ENCODE assay signal across 15 mouse cellular contexts in the genomic region with DNA sequence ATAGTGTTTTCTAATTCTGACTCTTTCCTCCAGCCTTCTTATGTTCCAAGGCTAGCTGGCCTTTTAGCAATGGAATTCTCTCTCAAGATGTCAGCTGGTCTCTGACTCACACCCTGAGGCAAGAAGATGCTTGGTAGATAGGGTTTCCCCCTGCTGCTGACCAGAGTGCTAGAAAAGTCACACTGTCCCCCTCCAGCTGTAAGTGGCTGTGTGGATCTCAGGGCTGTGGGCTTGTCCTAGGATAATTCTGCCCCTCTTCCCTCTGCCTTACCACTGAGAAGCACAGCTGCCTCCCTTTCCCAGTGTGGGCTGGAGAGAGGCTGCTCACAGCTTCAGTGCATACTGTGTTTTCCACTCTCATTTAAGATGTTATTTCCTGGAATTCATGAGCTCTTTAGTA.
A peak's percentile ranks its signal among the peaks of the same experiment; 100 is the strongest.
DNase-seq lines count a peak whose midpoint lies in the region; ATAC-seq and TF ChIP-seq lines count a peak whose summit lies in the region.
"Had no signal": no experiment of that assay in that cellular context is flagged by ENCODE, and none has a peak within 500 bp of the region (broad histone marks: within the 10 kb centered on the region; RNA-seq: fewer than 3 reads in every experiment).

No protein-coding gene starts in this region.

- H3K36me3 ChIP-seq in kidney, embryonic 15.5 days: no peaks in the 10 kb centered on the region
- no peaks in the 10 kb centered on the region for H3K36me3 ChIP-seq in myocyte (ENCODE audit: control insufficient read depth, insufficient read depth)
- no peaks in the 10 kb centered on the region for H3K36me3 ChIP-seq in thymus, adult 2 months (ENCODE audit: control insufficient read depth, insufficient read depth, low read length)
- H3K36me3 ChIP-seq: embryonic facial prominence, embryonic 15.5 days; liver, embryonic 15.5 days; midbrain, embryonic 12.5 days had no signal

- no peaks in the 10 kb centered on the region for H3K27me3 ChIP-seq in kidney, embryonic 15.5 days
- no peaks in the 10 kb centered on the region for H3K27me3 ChIP-seq in myocyte (ENCODE audit: control insufficient read depth, insufficient read depth, insufficient read length)
- H3K27me3 ChIP-seq in thymus, adult 2 months (ENCODE audit: control insufficient read depth, insufficient read depth, low read length): no peaks in the 10 kb centered on the region
- H3K27me3 ChIP-seq: embryonic facial prominence, embryonic 15.5 days; liver, embryonic 15.5 days; midbrain, embryonic 12.5 days had no signal

- H3ac ChIP-seq in myocyte (ENCODE audit: control insufficient read depth, insufficient read length): no peak overlapping the region

- 0 out of 2 replicates have a peak, but pooled peaks cover 4% of the 10 kb centered on the region for H3K4me1 ChIP-seq in kidney, embryonic 15.5 days
- no peaks in the 10 kb centered on the region for H3K4me1 ChIP-seq in thymus, adult 2 months (replicated peaks; ENCODE audit: control insufficient read depth, insufficient read depth, low read length)
- H3K4me1 ChIP-seq: liver, embryonic 15.5 days; midbrain, embryonic 12.5 days had no signal

- no peak for ATAC-seq in kidney, embryonic 15.5 days (replicated peaks; ENCODE audit: low FRiP score)
- ATAC-seq: activated CD4-positive, CD25-positive, alpha-beta regulatory T cell, adult 4 months had no signal

- peak overlapping the region; percentile 66 for H3K27ac ChIP-seq in kidney, embryonic 15.5 days
- no peak overlapping the region for H3K27ac ChIP-seq in thymus, adult 2 months (ENCODE audit: control insufficient read depth, insufficient read depth, low read length)
- H3K27ac ChIP-seq: embryonic facial prominence, embryonic 15.5 days; heart, adult 2 months; liver, embryonic 15.5 days; midbrain, embryonic 12.5 days had no signal

- no peak overlapping the region for H3K4me2 ChIP-seq in kidney, embryonic 15.5 days
- no peak overlapping the region for H3K4me2 ChIP-seq in myocyte (ENCODE audit: low read depth)
- H3K4me2 ChIP-seq: embryonic facial prominence, embryonic 15.5 days; liver, embryonic 15.5 days; midbrain, embryonic 12.5 days had no signal

- no peaks in the 10 kb centered on the region for H3K9me3 ChIP-seq in kidney, embryonic 15.5 days (replicated peaks)
- H3K9me3 ChIP-seq: embryonic facial prominence, embryonic 15.5 days; liver, embryonic 15.5 days; midbrain, embryonic 12.5 days had no signal

- no peak overlapping the region for H3K4me3 ChIP-seq in kidney, embryonic 15.5 days (replicated peaks)
- no peak overlapping the region for H3K4me3 ChIP-seq in myocyte
- no peak overlapping the region for H3K4me3 ChIP-seq in thymus, adult 2 months (ENCODE audit: control insufficient read depth, insufficient read depth, low read length)
- H3K4me3 ChIP-seq: embryonic facial prominence, embryonic 15.5 days; heart, adult 2 months; liver, embryonic 15.5 days; midbrain, embryonic 12.5 days had no signal

- DNase-seq in kidney, postnatal 36 days: no peak
- DNase-seq in retina, postnatal 1 day: peak; percentile 23
- no peak for DNase-seq in retina, embryonic 14.5 days (ENCODE audit: low spot score)
- peak; percentile 10 for DNase-seq in brain, embryonic 14.5 days (ENCODE audit: low read depth)
- DNase-seq in thymus, adult 2 months: no peak
- DNase-seq: cerebellum, adult 9-10 months; heart, adult 2 months; kidney, postnatal 14 days; thymus, postnatal 36 days had no signal

- TF ChIP-seq CTCF in brain, embryonic 14.5 days (IDR thresholded peaks at IDR 0.05; ENCODE audit: borderline replicate concordance, extremely low read depth, insufficient read depth, insufficient read length): no peak
- no peak for TF ChIP-seq CTCF in thymus, adult 2 months (IDR thresholded peaks at IDR 0.05; ENCODE audit: borderline replicate concordance, control insufficient read depth, extremely low read depth, insufficient read depth, low read length, poor library complexity)

- H3K79me2 ChIP-seq in myocyte (ENCODE audit: control insufficient read depth, insufficient read depth): no peaks in the 10 kb centered on the region

- no peak overlapping the region for H3K9ac ChIP-seq in kidney, embryonic 15.5 days
- H3K9ac ChIP-seq: embryonic facial prominence, embryonic 15.5 days; liver, embryonic 15.5 days; midbrain, embryonic 12.5 days had no signal

- TF ChIP-seq POLR2A in brain, embryonic 14.5 days (IDR thresholded peaks at IDR 0.05; ENCODE audit: borderline replicate concordance, extremely low read depth, insufficient read depth, insufficient read length, poor library complexity, severe bottlenecking): no peak
- no peak for TF ChIP-seq POLR2A in myocyte (IDR thresholded peaks at IDR 0.05; ENCODE audit: insufficient read length, low read depth)
- TF ChIP-seq POLR2A in thymus, adult 2 months (IDR thresholded peaks at IDR 0.05; ENCODE audit: control insufficient read depth, extremely low read depth, insufficient read depth, low read length, poor library complexity): no peak

TF ChIP-seq in myocyte, 11 proteins besides CTCF, POLR2A, EP300 and RAD21:
- TF ChIP-seq E2F4 (IDR thresholded peaks at IDR 0.05; ENCODE audit: insufficient read depth) (no peak), MAX (IDR thresholded peaks at IDR 0.05; ENCODE audit: low read depth) (no peak), MYOD1 (IDR thresholded peaks at IDR 0.05; ENCODE audit: control insufficient read depth in 1 of 3, insufficient read length in 2 of 3, low read depth in 2 of 3) (peak in 2 of 3 experiments; percentile 39 to 62), TCF12 (IDR thresholded peaks at IDR 0.05; ENCODE audit: insufficient read depth, poor library complexity, severe bottlenecking) (no peak), POLR2AphosphoS2 (IDR thresholded peaks at IDR 0.05; ENCODE audit: insufficient read length, low read depth) (no peak), REST (IDR thresholded peaks at IDR 0.05; ENCODE audit: insufficient read depth, insufficient read length) (peak; percentile 59), SRF (IDR thresholded peaks at IDR 0.05; ENCODE audit: control insufficient read depth, insufficient read length, low read depth) (peak; percentile 11), CEBPB (IDR thresholded peaks at IDR 0.05; ENCODE audit: insufficient read depth, poor library complexity, severe bottlenecking) (no peak), MYOG (IDR thresholded peaks at IDR 0.05; ENCODE audit: control insufficient read depth in 1 of 3, insufficient read depth in 1 of 3, insufficient read length in 2 of 3, low read depth in 2 of 3) (peak in 1 of 3 experiments; percentile 67), USF1 (IDR thresholded peaks at IDR 0.05; ENCODE audit: low read depth) (peak; percentile 72), TCF3 (IDR thresholded peaks at IDR 0.05; ENCODE audit: insufficient read length, low read depth) (no peak)

Comparison
In these comparisons a context has a peak if more than half of its experiments do, and no peak if none do; other contexts are left out.
1. DNase-seq: peak in retina, postnatal 1 day (single experiment) and brain, embryonic 14.5 days (single experiment); none in kidney, postnatal 36 days (0 of 2), retina, embryonic 14.5 days (single experiment) and thymus, adult 2 months (single experiment).